Mouse (Mus musculus): ENCODE data around the gene Tmc7.

DNA sequence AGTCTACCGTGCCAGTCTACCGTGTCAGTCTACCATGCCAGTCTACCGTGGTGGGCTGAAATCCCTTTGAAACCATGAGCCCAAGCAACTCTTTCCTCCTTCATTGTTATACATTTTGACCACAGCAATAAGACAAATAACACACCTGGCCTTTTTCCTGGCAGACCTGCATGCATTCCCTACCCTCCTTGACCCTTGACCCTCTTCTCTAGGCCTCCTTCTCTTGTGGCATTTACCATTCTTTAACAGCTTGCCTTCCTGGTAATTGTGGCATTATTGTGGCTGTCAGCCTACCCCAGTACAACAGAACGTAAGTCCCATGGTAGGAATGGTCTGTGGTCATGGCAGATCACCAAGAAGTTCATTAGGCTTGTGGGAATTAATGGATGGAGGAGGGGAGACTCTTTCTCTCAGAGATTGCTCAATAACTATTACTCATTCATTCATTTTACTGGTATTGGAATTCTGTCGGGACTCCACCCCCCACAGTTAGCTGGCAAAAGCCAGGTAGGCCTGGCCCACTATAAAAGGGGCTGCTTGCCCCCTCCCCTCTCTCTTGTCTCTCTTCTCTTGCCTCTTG is 6.3 kb upstream of the Tmc7 start:
- TF ChIP-seq POLR2A (IDR thresholded peaks at IDR 0.05; ENCODE audit: borderline replicate concordance, extremely low read depth, low read depth, low read length) (no peak), CTCF (IDR thresholded peaks at IDR 0.05; ENCODE audit: insufficient read depth, low read length) (no peak)
